Mouse (Mus musculus) layer of hippocampus, adult 8-10 months (tissue): Measurements from ENCODE around the gene Gzme. TPM values are rescaled to one million over a fixed set of nuclear protein-coding genes. Genes with fewer than 3 reads are reported as not detected.
"Not testable (repeated sequence)": the region's sequence is repeated elsewhere in the genome, so short reads cannot be mapped to it uniquely, and the experiment has no call there.

Experiments
- DNase-seq, 2 experiments: peaks; one replicate each; pipeline ENCODE4 v3.0.0; 2022; ENCODE audit warnings: low spot score in 2 of 2
- total RNA-seq, 4 experiments: library from RNA; stranded (reverse); gene quantifications; 2 replicates each; pipeline ENCODE4 v1.2.4; 2022

The Gzme gene
- total RNA-seq, result not detected

- no peak for DNase-seq
Observed at GRCm38 (mm10) chr14:56120525-56120924, at the start of gene Gzme. Gzme (minus strand) TSS chr14:56120625.

- DNase-seq, result peak in 1 of 2 experiments; percentile 19
Observed at GRCm38 (mm10) chr14:56168009-56168408, 47.6 kb upstream of the Gzme start.

GRCm38 (mm10) chr14:56162109-56162508 lies 41.7 kb upstream of the Gzme start:
- DNase-seq, result no peak

GRCm38 (mm10) chr14:56159479-56159878 lies 39.1 kb upstream of the Gzme start, which contains the start of gene Gzmg:
Gzmg (minus strand) TSS chr14:56159579.
- DNase-seq, result not testable (repeated sequence)

- no peak for DNase-seq
Observed at GRCm38 (mm10) chr14:56155340-56155739, 34.9 kb upstream of the Gzme start.

- DNase-seq, result not testable (repeated sequence)
Observed at GRCm38 (mm10) chr14:56133675-56134074, 13.2 kb upstream of the Gzme start.

GRCm38 (mm10) chr14:56132508-56132907 lies 12.1 kb upstream of the Gzme start, which contains the start of gene Gzmd:
Gzmd (minus strand) TSS chr14:56132608.
- DNase-seq, result not testable (repeated sequence)

GRCm38 (mm10) chr14:56128341-56128740 lies 7.9 kb upstream of the Gzme start:
- no peak for DNase-seq

- no peak for DNase-seq
Observed at GRCm38 (mm10) chr14:56123516-56123915, 3.1 kb upstream of the Gzme start.

GRCm38 (mm10) chr14:56115531-56116310 lies 4.7 kb downstream of the Gzme start:
- DNase-seq, result not testable (repeated sequence)

- peak in 1 of 2 experiments; percentile 5 for DNase-seq
Observed at GRCm38 (mm10) chr14:56105447-56106180, 14.8 kb downstream of the Gzme start.

- no peak for DNase-seq
Observed at GRCm38 (mm10) chr14:56105016-56105415, 15.4 kb downstream of the Gzme start.

- DNase-seq, result no peak
Observed at GRCm38 (mm10) chr14:56103452-56103851, 17.0 kb downstream of the Gzme start.

GRCm38 (mm10) chr14:56102386-56102785 lies 18.0 kb downstream of the Gzme start, which contains the start of gene Ctsg:
Ctsg (minus strand) TSS chr14:56102574.
- DNase-seq, result no peak

GRCm38 (mm10) chr14:56098940-56099339 lies 21.5 kb downstream of the Gzme start:
- no peak for DNase-seq

- DNase-seq, result no peak
Observed at GRCm38 (mm10) chr14:56097597-56097996, 22.8 kb downstream of the Gzme start.

GRCm38 (mm10) chr14:56093353-56093752 lies 27.1 kb downstream of the Gzme start:
- no peak for DNase-seq

GRCm38 (mm10) chr14:56086711-56087110 lies 33.7 kb downstream of the Gzme start:
- DNase-seq, result no peak

- no peak for DNase-seq
Observed at GRCm38 (mm10) chr14:56085167-56085566, 35.3 kb downstream of the Gzme start, which contains the start of gene Mcpt8. Mcpt8 (minus strand) TSS chr14:56085273.

GRCm38 (mm10) chr14:56082016-56082415 lies 38.4 kb downstream of the Gzme start:
- no peak for DNase-seq
